Mouse (Mus musculus): ENCODE measurements around the gene Dcaf1. TPM values are rescaled to one million over a fixed set of nuclear protein-coding genes. Genes with fewer than 3 reads are reported as not detected.

The Dcaf1 gene
- polyA plus RNA-seq, 1 experiment from 2014 or later, result 22.0 TPM

DNA sequence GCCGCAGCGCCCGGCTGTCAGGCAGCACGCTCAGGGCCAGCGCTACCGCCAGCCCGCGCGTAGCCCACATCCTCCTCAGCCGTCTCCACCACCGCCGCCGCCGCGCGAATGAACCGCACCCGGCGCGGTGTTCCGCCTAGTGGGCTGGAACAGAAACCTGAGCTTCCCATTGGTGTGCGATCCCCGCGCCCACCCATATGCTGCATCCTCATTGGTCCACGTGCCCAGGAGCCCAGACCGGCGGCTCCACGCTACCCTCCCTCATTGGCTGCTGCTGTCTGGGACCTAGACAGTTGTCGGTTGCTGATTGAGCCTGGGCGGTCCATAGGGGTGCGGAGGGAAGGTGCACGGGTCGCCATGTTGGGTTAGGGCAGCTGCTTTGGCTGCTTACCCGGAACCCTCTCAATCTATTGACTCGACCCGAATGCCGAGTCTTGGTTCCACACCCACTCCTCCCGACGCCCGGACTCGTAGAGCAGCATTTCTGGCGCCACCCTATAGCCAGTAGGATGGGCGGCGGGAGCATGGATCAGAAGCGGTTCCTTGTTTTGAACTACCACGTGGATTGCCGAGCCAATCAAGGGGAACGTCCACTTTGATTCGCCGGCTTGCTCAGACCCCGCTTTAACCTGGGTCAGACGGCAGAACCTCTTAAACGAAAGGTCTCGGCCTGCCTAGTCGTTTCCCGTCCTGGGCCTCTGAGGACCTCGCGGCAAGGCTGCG lies 70.3 kb downstream of the Dcaf1 start, which contains the start of gene Manf:
Gene Manf, minus strand, starts transcription at position 151 of the 723 bp plus-strand sequence.
- ATAC-seq (ENCODE audit: low read depth), result peak; percentile 99
- Histone ChIP-seq H3K4me1 (ENCODE audit: control insufficient read depth, insufficient read depth, low read length) (peaks cover 20% of the 10 kb centered on the region), H3K27me3 (ENCODE audit: control insufficient read depth, insufficient read depth, low read length) (no peaks in the 10 kb centered on the region), H3K36me3 (ENCODE audit: control insufficient read depth, insufficient read depth, low read length) (peaks cover 28% of the 10 kb centered on the region), H3K27ac (ENCODE audit: low read depth, low read length) (peak within 1 kb of the TSS; percentile 91), H3K4me2 (ENCODE audit: low read depth, low read length) (peak within 1 kb of the TSS; percentile 89), H3K4me3 (ENCODE audit: low read depth, low read length) (peak within 1 kb of the TSS; percentile 90), H3K9ac (replicated peaks; ENCODE audit: low read depth, low read length) (peak within 1 kb of the TSS; percentile 95), H3K9me3 (ENCODE audit: control insufficient read depth, low read length) (no peaks in the 10 kb centered on the region)
- under 1% methylated on average over 59 of the region's 59 CpGs for WGBS

GRCm38 (mm10) chr9:106892552-106892875 lies 70.8 kb downstream of the Dcaf1 start:
- Histone ChIP-seq H3K9ac (replicated peaks; ENCODE audit: low read depth, low read length) (peak overlapping the region; percentile 75), H3K4me3 (ENCODE audit: low read depth, low read length) (peak overlapping the region; percentile 90), H3K4me1 (ENCODE audit: control insufficient read depth, insufficient read depth, low read length) (peaks cover 18% of the 10 kb centered on the region), H3K27me3 (ENCODE audit: control insufficient read depth, insufficient read depth, low read length) (no peaks in the 10 kb centered on the region), H3K27ac (ENCODE audit: low read depth, low read length) (peak overlapping the region; percentile 91), H3K4me2 (ENCODE audit: low read depth, low read length) (peak overlapping the region; percentile 89), H3K36me3 (ENCODE audit: control insufficient read depth, insufficient read depth, low read length) (peaks cover 29% of the 10 kb centered on the region), H3K9me3 (ENCODE audit: control insufficient read depth, low read length) (no peaks in the 10 kb centered on the region)
- no peak for ATAC-seq (ENCODE audit: low read depth)
- WGBS, result 0% methylated on average over 9 of the region's 9 CpGs

DNA sequence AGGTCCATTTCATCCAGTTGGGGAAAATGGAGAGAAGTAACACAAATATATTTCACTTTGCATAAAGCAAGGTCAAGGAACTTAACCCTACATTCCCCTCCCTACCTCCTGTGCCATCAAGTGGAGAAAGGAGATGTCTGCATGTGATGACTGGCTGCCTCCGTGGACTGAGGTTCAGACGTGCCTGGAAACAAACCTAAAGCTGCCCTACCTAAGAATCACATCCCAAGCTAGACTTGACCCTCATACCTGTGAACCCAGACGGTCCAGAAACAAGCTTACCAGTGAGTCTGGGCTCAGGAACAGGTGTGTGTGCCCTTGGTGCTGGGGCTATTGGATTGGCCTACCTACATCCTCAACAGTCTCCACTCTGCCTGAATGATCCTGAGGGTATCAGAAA lies 71.7 kb downstream of the Dcaf1 start:
- Histone ChIP-seq H3K4me3 (ENCODE audit: low read depth, low read length) (no peak overlapping the region), H3K4me1 (ENCODE audit: control insufficient read depth, insufficient read depth, low read length) (peaks cover 17% of the 10 kb centered on the region), H3K27ac (ENCODE audit: low read depth, low read length) (no peak overlapping the region), H3K36me3 (ENCODE audit: control insufficient read depth, insufficient read depth, low read length) (peaks cover 25% of the 10 kb centered on the region), H3K27me3 (ENCODE audit: control insufficient read depth, insufficient read depth, low read length) (no peaks in the 10 kb centered on the region), H3K4me2 (ENCODE audit: low read depth, low read length) (peak overlapping the region; percentile 23; the same call in 1 of the 2 replicates), H3K9me3 (ENCODE audit: control insufficient read depth, low read length) (no peaks in the 10 kb centered on the region), H3K9ac (replicated peaks; ENCODE audit: low read depth, low read length) (no peak overlapping the region)
- ATAC-seq (ENCODE audit: low read depth), result no peak
- WGBS, result 60% methylated on average over 3 of the region's 3 CpGs

GRCm38 (mm10) chr9:106898901-106899300 lies 77.2 kb downstream of the Dcaf1 start:
- WGBS, result 83% methylated on average over 1 of the region's 1 CpGs
- no peak overlapping the region for H3K4me2 ChIP-seq (ENCODE audit: low read depth, low read length)
- H3K27ac ChIP-seq (ENCODE audit: low read depth, low read length), result no peak overlapping the region
- peaks cover 19% of the 10 kb centered on the region; the same call in 1 of the 2 replicates for H3K36me3 ChIP-seq (ENCODE audit: control insufficient read depth, insufficient read depth, low read length)
- no peaks in the 10 kb centered on the region for H3K4me1 ChIP-seq (ENCODE audit: control insufficient read depth, insufficient read depth, low read length)
- H3K9ac ChIP-seq (replicated peaks; ENCODE audit: low read depth, low read length), result no peak overlapping the region
- H3K9me3 ChIP-seq (ENCODE audit: control insufficient read depth, low read length), result no peaks in the 10 kb centered on the region
- H3K4me3 ChIP-seq (ENCODE audit: low read depth, low read length), result no peak overlapping the region
- no peaks in the 10 kb centered on the region for H3K27me3 ChIP-seq (ENCODE audit: control insufficient read depth, insufficient read depth, low read length)
- no peak for ATAC-seq (ENCODE audit: low read depth)

DNA sequence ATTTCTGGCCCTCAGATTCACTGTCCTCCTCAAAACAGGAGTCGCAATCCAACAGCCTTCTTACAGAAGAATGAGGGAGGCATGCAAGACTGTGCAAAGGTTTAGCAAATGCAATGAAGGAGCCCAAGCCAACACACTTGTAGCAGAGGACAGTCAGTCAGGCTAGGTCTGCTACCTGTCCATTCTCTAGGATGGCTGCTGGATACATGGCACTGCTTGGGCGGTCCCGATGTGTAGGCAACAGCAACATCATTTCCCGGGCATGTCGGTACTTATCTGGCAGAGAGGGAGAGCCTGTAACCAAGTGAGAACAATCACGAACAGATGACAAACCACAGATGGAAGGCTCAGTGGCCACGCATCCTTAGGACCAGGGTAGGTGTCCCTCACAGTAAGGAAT lies 79.9 kb downstream of the Dcaf1 start:
- 92% methylated on average over 7 of the region's 7 CpGs for WGBS
- Histone ChIP-seq H3K4me1 (ENCODE audit: control insufficient read depth, insufficient read depth, low read length) (no peaks in the 10 kb centered on the region), H3K27ac (ENCODE audit: low read depth, low read length) (no peak overlapping the region), H3K4me2 (ENCODE audit: low read depth, low read length) (no peak overlapping the region), H3K9me3 (ENCODE audit: control insufficient read depth, low read length) (no peaks in the 10 kb centered on the region), H3K9ac (replicated peaks; ENCODE audit: low read depth, low read length) (no peak overlapping the region), H3K4me3 (ENCODE audit: low read depth, low read length) (no peak overlapping the region), H3K27me3 (ENCODE audit: control insufficient read depth, insufficient read depth, low read length) (no peaks in the 10 kb centered on the region), H3K36me3 (ENCODE audit: control insufficient read depth, insufficient read depth, low read length) (peaks cover 20% of the 10 kb centered on the region)
- no peak for ATAC-seq (ENCODE audit: low read depth)

DNA sequence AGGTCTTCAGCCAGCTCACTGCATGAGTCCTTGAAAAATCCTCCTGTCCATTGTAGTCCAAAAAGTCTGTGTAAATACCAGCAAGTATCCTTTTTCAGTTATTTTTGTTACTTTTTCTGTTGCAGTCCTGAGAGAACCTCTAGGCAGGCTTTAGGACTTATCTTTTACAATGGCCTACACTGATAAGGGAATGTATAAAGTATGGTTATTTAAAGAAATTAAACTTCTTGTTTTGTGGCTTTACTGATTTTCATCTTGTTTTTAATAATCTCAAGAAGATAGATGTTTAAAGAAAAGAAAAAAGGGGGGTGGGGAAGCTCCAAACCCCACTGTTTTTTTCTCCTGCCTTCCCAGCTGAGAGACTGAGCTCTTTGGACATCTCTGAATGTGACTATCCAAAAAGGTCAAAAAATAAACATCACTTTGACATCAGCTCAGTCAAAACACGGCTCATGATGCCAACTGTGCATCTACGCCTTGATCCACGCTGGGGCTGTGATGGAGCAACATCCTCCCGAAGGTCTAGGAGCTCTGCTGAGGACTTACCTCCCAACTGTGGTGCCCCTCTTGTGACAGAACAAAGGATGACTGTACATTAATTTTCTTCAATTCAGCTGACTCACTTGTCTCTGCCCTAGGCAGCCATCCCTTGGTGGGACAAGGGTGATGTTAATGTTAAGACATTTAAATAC lies 81.6 kb downstream of the Dcaf1 start:
- Histone ChIP-seq H3K27me3 (ENCODE audit: control insufficient read depth, insufficient read depth, low read length) (no peaks in the 10 kb centered on the region), H3K9ac (replicated peaks; ENCODE audit: low read depth, low read length) (no peak overlapping the region), H3K4me1 (ENCODE audit: control insufficient read depth, insufficient read depth, low read length) (no peaks in the 10 kb centered on the region), H3K36me3 (ENCODE audit: control insufficient read depth, insufficient read depth, low read length) (peaks cover 22% of the 10 kb centered on the region), H3K4me2 (ENCODE audit: low read depth, low read length) (no peak overlapping the region), H3K4me3 (ENCODE audit: low read depth, low read length) (no peak overlapping the region), H3K27ac (ENCODE audit: low read depth, low read length) (no peak overlapping the region), H3K9me3 (ENCODE audit: control insufficient read depth, low read length) (no peaks in the 10 kb centered on the region)
- ATAC-seq (ENCODE audit: low read depth), result no peak
- WGBS, result 85% methylated on average over 4 of the region's 4 CpGs

DNA sequence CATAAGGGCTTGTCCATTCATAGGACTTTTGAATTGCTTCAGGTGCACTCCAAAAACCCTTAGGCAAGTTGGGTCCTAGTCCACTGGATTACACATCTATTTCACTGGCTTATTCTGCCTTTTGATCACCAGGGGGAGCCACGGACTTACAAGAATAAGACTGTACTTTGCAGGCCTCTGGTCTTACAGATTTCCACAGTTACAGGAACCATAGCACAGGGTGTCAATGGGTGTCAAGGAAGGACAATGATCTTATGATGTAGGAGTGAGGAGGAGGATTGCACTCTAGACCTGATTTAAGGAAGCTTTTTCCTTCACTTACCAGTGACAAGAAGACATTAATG lies 82.1 kb downstream of the Dcaf1 start:
- Histone ChIP-seq H3K4me1 (ENCODE audit: control insufficient read depth, insufficient read depth, low read length) (no peaks in the 10 kb centered on the region), H3K27ac (ENCODE audit: low read depth, low read length) (no peak overlapping the region), H3K27me3 (ENCODE audit: control insufficient read depth, insufficient read depth, low read length) (no peaks in the 10 kb centered on the region), H3K9ac (replicated peaks; ENCODE audit: low read depth, low read length) (no peak overlapping the region), H3K36me3 (ENCODE audit: control insufficient read depth, insufficient read depth, low read length) (peaks cover 22% of the 10 kb centered on the region), H3K4me2 (ENCODE audit: low read depth, low read length) (no peak overlapping the region), H3K9me3 (ENCODE audit: control insufficient read depth, low read length) (no peaks in the 10 kb centered on the region), H3K4me3 (ENCODE audit: low read depth, low read length) (no peak overlapping the region)
- ATAC-seq (ENCODE audit: low read depth), result peak; percentile 46; the same call in 1 of the 2 replicates
- WGBS, result 10% methylated on average over 1 of the region's 1 CpGs

DNA sequence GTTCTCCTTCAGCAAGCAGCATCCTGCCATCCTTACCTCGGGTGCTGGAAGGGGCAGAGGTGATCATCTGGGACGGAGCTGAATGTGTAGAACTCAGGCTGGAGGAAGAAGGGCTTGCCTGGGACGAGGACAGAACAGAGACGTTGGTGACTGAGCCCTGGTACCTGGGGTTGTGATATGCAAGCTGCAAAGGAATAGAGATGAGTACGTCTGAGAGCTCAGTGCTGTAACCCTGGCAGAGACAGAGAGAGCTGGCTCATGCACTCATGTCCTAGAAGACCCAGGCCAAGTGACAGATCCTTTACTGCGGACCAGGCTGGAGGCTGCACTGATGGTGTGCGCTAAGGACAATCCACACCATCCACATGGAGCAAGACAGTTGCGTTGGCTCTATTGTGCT lies 84.9 kb downstream of the Dcaf1 start:
- Histone ChIP-seq H3K4me1 (ENCODE audit: control insufficient read depth, insufficient read depth, low read length) (no peaks in the 10 kb centered on the region), H3K4me2 (ENCODE audit: low read depth, low read length) (no peak overlapping the region), H3K27me3 (ENCODE audit: control insufficient read depth, insufficient read depth, low read length) (no peaks in the 10 kb centered on the region), H3K27ac (ENCODE audit: low read depth, low read length) (no peak overlapping the region), H3K9me3 (ENCODE audit: control insufficient read depth, low read length) (no peaks in the 10 kb centered on the region), H3K4me3 (ENCODE audit: low read depth, low read length) (no peak overlapping the region), H3K36me3 (ENCODE audit: control insufficient read depth, insufficient read depth, low read length) (peaks cover 9% of the 10 kb centered on the region), H3K9ac (replicated peaks; ENCODE audit: low read depth, low read length) (no peak overlapping the region)
- WGBS, result 91% methylated on average over 8 of the region's 8 CpGs
- ATAC-seq (ENCODE audit: low read depth), result no peak

GRCm38 (mm10) chr9:106908174-106908573 lies 86.5 kb downstream of the Dcaf1 start:
- Histone ChIP-seq H3K9me3 (ENCODE audit: control insufficient read depth, low read length) (no peaks in the 10 kb centered on the region), H3K4me1 (ENCODE audit: control insufficient read depth, insufficient read depth, low read length) (no peaks in the 10 kb centered on the region), H3K9ac (replicated peaks; ENCODE audit: low read depth, low read length) (no peak overlapping the region), H3K4me3 (ENCODE audit: low read depth, low read length) (no peak overlapping the region), H3K4me2 (ENCODE audit: low read depth, low read length) (no peak overlapping the region), H3K36me3 (ENCODE audit: control insufficient read depth, insufficient read depth, low read length) (peaks cover 9% of the 10 kb centered on the region), H3K27me3 (ENCODE audit: control insufficient read depth, insufficient read depth, low read length) (no peaks in the 10 kb centered on the region), H3K27ac (ENCODE audit: low read depth, low read length) (no peak overlapping the region)
- 82% methylated on average over 3 of the region's 3 CpGs for WGBS
- ATAC-seq (ENCODE audit: low read depth), result no peak
